Mouse (Mus musculus): ENCODE results near the gene C1ra. TPM values are rescaled to one million over a fixed set of nuclear protein-coding genes. Genes with fewer than 3 reads are reported as not detected.
"Not testable (repeated sequence)": the region's sequence is repeated elsewhere in the genome, so short reads cannot be mapped to it uniquely, and the experiment has no call there.

Gene C1ra
- total RNA-seq, 2 experiments from 2014 or later: 0.72 to 0.86 TPM

- peak; percentile 92 for TF ChIP-seq CTCF (conservative IDR thresholded peaks at IDR 0.05)
Observed at GRCm38 (mm10) chr6:124492842-124493561, 19.2 kb upstream of the C1ra start, which contains the start of gene C1rl. Gene C1rl, plus strand, starts transcription at chr6:124493113.

GRCm38 (mm10) chr6:124493886-124494285 lies 18.3 kb upstream of the C1ra start:
- no peak for DNase-seq (ENCODE audit: low spot score in 2 of 2)
- no peak for TF ChIP-seq CTCF (conservative IDR thresholded peaks at IDR 0.05)
- H3K27ac ChIP-seq: no peak overlapping the region
- no peak overlapping the region for H3K4me3 ChIP-seq

More at GRCm38 (mm10) chr6:124492842-124493561, 19.2 kb upstream of the C1ra start, which contains the start of gene C1rl:
- Histone ChIP-seq H3K4me3 (no peak within 1 kb of the TSS), H3K27ac (no peak within 1 kb of the TSS)
- peak; percentile 46 to 75 for DNase-seq (ENCODE audit: low spot score in 2 of 2)

- no peak for TF ChIP-seq CTCF (conservative IDR thresholded peaks at IDR 0.05)
- no peak overlapping the region for H3K27ac ChIP-seq
- H3K4me3 ChIP-seq: no peak overlapping the region
- DNase-seq (ENCODE audit: low spot score in 2 of 2): no peak
Observed at GRCm38 (mm10) chr6:124496054-124496453, 16.2 kb upstream of the C1ra start.

- Histone ChIP-seq H3K4me3 (no peak overlapping the region), H3K27ac (no peak overlapping the region)
- no peak for TF ChIP-seq CTCF (conservative IDR thresholded peaks at IDR 0.05)
- DNase-seq (ENCODE audit: low spot score in 2 of 2): no peak
Observed at GRCm38 (mm10) chr6:124499914-124500566, 12.2 kb upstream of the C1ra start.

- Histone ChIP-seq H3K27ac (no peak overlapping the region), H3K4me3 (no peak overlapping the region)
- no peak for DNase-seq (ENCODE audit: low spot score in 2 of 2)
- no peak for TF ChIP-seq CTCF (conservative IDR thresholded peaks at IDR 0.05)
Observed at GRCm38 (mm10) chr6:124501473-124501872, 10.7 kb upstream of the C1ra start.

- Histone ChIP-seq H3K4me3 (no peak overlapping the region), H3K27ac (no peak overlapping the region)
- DNase-seq (ENCODE audit: low spot score in 2 of 2): no peak
- TF ChIP-seq CTCF (conservative IDR thresholded peaks at IDR 0.05): no peak
Observed at GRCm38 (mm10) chr6:124502021-124502420, 10.2 kb upstream of the C1ra start.

GRCm38 (mm10) chr6:124505028-124505427 lies 7.2 kb upstream of the C1ra start:
- TF ChIP-seq CTCF (conservative IDR thresholded peaks at IDR 0.05): no peak
- no peak overlapping the region for H3K27ac ChIP-seq
- DNase-seq (ENCODE audit: low spot score in 2 of 2): no peak
- H3K4me3 ChIP-seq: no peak overlapping the region

GRCm38 (mm10) chr6:124506991-124507390 lies 5.2 kb upstream of the C1ra start:
- Histone ChIP-seq H3K4me3 (no peak overlapping the region), H3K27ac (no peak overlapping the region)
- DNase-seq (ENCODE audit: low spot score in 2 of 2): no peak
- TF ChIP-seq CTCF (conservative IDR thresholded peaks at IDR 0.05): no peak

GRCm38 (mm10) chr6:124508292-124508691 lies 3.9 kb upstream of the C1ra start:
- Histone ChIP-seq H3K4me3 (no peak overlapping the region), H3K27ac (no peak overlapping the region)
- TF ChIP-seq CTCF (conservative IDR thresholded peaks at IDR 0.05): no peak
- no peak for DNase-seq (ENCODE audit: low spot score in 2 of 2)

- not testable (repeated sequence) for H3K27ac ChIP-seq; H3K4me3 ChIP-seq; DNase-seq (ENCODE audit: low spot score in 2 of 2)
Observed at GRCm38 (mm10) chr6:124509192-124509591, 3.0 kb upstream of the C1ra start.

- Histone ChIP-seq H3K4me3 (no peak overlapping the region), H3K27ac (no peak overlapping the region)
- DNase-seq (ENCODE audit: low spot score in 2 of 2): no peak
- no peak for TF ChIP-seq CTCF (conservative IDR thresholded peaks at IDR 0.05)
Observed at GRCm38 (mm10) chr6:124511936-124512335, 269 bp upstream of the C1ra start.

GRCm38 (mm10) chr6:124517733-124518132 lies 5.5 kb downstream of the C1ra start:
- not testable (repeated sequence) for H3K27ac ChIP-seq; DNase-seq (ENCODE audit: low spot score in 2 of 2); H3K4me3 ChIP-seq

GRCm38 (mm10) chr6:124522082-124522481 lies 9.9 kb downstream of the C1ra start:
- H3K4me3 ChIP-seq, H3K27ac ChIP-seq: not testable (repeated sequence)
- DNase-seq (ENCODE audit: low spot score in 2 of 2): peak; percentile 23 to 60

- H3K27ac ChIP-seq: no peak overlapping the region
- no peak overlapping the region for H3K4me3 ChIP-seq
- DNase-seq (ENCODE audit: low spot score in 2 of 2): no peak
- TF ChIP-seq CTCF (conservative IDR thresholded peaks at IDR 0.05): no peak
Observed at GRCm38 (mm10) chr6:124527881-124528280, 15.7 kb downstream of the C1ra start.

Measured in layer of hippocampus, adult 2 months (tissue).